Mouse (Mus musculus) embryo, embryonic 10 days (tissue): ENCODE data around the gene Zbtb24.

Source experiments
- DNase-seq: peaks from one replicate; pipeline ENCODE4 v3.0.0-alpha.2; 2015; ENCODE audit warnings: low spot score

Gene Zbtb24

GRCm38 (mm10) chr10:41500941-41501340 is 50.8 kb downstream of the Zbtb24 start:
- no peak for DNase-seq

GRCm38 (mm10) chr10:41504996-41505395 is 54.8 kb downstream of the Zbtb24 start:
- DNase-seq: no peak

DNA sequence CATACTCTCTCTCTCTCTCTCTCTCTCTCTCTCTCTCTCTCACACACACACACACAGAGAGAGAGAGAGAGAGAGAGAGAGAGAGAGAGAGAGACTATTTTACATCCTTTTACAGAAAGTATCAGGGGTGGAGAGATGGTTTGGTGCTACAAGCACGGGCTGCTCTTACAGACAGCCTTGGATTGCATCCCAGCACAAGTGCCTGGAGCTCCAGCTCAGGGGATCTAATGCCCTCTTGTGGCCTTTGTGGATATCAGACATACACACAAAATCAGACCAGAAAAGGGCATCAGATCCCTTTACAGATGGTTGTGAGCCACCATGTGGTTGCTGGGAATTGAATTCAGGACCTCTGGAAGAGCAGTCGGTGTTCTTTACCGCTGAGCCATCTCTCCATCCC is 55.3 kb downstream of the Zbtb24 start:
- peak; percentile 87 for DNase-seq

DNA sequence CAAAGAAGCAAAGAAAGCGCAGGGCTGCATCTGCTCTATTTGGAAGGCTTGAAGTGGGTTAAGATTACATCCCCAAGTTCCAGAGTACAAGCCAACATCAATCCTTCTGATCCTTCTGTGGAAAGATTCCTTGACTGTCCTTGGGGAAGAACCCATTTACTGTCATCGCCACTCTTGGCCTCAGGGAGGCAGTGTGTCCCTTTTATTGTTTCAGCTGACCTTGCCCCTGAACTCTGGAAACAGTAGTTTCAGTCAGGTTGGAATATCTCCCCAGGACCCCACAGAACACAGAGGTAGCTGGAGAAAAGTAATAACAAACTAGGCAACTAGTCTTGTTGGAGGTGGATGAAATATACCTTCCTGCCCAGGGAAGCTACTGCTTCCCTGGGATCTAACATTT is 59.0 kb downstream of the Zbtb24 start:
- DNase-seq: peak; percentile 73

DNA sequence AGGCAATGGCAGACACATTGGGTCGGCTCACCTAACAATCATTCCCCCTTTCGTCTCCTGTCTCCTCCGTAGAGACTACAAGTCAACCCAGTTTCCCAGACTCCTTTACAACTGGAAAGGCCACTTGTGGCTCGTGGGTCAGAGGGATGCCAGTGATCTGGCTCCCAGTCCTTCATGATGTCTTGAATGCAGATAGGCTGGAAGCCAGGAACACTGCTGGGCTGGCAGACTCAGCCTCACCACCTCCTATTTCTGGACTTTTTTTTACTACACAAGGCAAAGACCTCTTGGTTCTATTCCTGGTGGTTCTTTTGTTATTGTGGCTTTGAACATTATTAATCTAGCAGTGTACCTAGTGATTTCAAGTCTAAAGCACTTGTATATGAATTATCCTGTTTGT is 64.1 kb downstream of the Zbtb24 start:
- no peak for DNase-seq

GRCm38 (mm10) chr10:41514921-41515320 is 64.7 kb downstream of the Zbtb24 start:
- DNase-seq: no peak
